Mouse (Mus musculus) adrenal gland (tissue): Measurements from ENCODE around the gene Rpl28.
"Not testable (repeated sequence)": the region's sequence is repeated elsewhere in the genome, so short reads cannot be mapped to it uniquely, and the experiment has no call there.

Experiments
- intact Hi-C: fragments of 180-260 bp; cut with DNase I; formaldehyde crosslinking; loops from one replicate; pipeline ENCODE4 v1.15.1; 2025

Gene Rpl28

GRCm38 (mm10) chr7:4782130-4782529 lies 10.5 kb upstream of the Rpl28 start:
- intact Hi-C loops, result no loop called here

GRCm38 (mm10) chr7:4782759-4783158 lies 9.9 kb upstream of the Rpl28 start, which contains the start of the genes Il11 and Tmem190:
TSS of gene Il11 (minus strand) at chr7:4782859.
TSS of gene Tmem190 (plus strand) at chr7:4782937.
- intact Hi-C loops, result no loop called here

DNA sequence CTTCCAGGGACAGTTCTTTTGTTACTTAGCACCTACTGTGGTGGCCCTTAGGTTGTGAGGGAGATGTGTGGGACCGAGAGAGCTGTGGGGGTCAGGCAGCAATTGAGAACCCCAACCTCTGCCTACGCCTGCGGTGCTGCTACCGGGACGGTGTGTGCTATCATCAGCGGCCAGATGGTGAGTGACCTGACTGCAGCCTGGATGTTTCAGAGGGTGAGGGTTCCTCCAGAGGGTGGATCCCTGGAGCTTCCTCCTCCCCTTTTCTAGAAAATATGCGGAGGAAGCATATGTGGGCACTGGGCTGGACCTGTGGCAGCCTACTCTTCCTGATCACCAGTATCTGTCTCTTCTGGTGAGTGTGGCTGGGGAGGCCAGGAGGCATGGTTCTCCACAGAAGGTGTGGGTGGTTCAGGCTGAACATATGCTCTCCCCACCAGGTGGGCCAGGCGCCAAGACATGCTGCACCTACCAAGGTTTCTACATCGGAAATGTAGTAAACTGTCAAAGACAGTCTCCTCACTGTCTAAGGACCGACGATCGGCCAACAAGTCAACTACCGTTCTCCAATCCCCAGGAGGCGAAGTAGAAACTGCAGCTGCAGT lies 8.9 kb upstream of the Rpl28 start:
- intact Hi-C loops, result no loop called here

- intact Hi-C loops, result loop anchor here (5.0 kb wide), 2 partner anchors 46 to 231 kb away; partner anchors contain the start of gene Kmt5c
These were observed 3.9 kb upstream of the Rpl28 start for GRCm38 (mm10) chr7:4788499-4789435.

DNA sequence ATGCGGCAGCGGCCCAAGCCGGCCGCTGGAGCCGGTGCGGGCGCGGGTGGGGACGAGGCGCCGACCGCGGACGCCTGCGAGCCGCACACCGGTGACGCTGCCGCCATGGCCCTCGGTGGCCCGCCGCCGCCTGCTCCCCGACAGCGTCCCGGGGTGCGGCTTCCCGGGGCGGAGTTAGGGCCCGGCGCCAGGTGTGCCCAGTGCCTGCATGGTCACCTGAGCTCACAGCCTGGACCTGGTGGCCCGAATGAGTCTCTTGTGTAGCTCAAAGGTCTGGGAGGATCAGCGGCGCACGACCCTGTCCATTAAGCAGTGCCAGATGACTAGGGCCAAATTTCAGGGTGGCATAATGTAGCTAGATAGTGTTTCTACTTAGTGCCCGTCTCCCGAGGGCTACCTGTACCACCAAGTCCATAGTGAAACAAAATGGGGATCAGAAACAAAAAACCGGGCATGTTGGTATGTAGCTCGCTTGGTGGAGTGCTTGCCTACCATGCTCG lies 3.2 kb upstream of the Rpl28 start, which contains the start of gene Tmem238:
Gene Tmem238, minus strand, starts transcription at position 221 of the 500 bp plus-strand sequence.
- intact Hi-C loops, result loop anchor here (5.0 kb wide), 2 partner anchors 47 to 232 kb away; partner anchors contain the start of gene Kmt5c

- intact Hi-C loops, result loop anchor here (5.0 to 10.0 kb wide), 2 partner anchors 81 to 168 kb away; no protein-coding TSS in a partner anchor
These were observed 574 bp downstream of the Rpl28 start for GRCm38 (mm10) chr7:4793248-4793647.

GRCm38 (mm10) chr7:4793674-4794073 lies 1.0 kb downstream of the Rpl28 start:
- intact Hi-C loops, result loop anchor here (5.0 to 10.0 kb wide), 2 partner anchors 81 to 169 kb away; no protein-coding TSS in a partner anchor

DNA sequence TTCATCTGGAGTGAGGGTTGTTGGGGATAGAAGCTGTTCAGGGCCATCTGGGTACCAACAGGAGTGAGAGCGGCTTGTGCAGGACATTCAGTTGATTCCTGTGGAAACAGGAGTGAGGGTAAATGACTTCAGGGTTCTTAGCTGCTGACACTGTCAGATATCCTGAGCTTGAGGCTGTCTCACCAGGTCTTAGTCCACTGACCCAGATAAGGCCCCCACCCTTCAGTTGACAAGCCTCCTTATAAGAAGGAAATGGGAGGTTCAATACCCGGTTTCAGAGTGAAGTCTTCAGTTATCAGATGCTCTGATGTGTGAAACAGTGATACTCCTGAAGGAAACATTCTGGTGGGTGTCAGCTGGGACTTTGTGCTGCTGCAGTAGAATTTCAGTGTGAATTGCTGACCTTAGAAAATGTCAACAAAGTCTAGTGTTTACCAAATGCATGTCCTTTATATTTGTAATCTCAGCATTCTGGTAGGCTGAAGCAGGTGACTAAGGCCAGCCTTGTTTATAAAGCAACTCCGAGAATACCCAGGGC lies 2.0 kb downstream of the Rpl28 start:
- intact Hi-C loops, result loop anchor here (5.0 to 10.0 kb wide), 2 partner anchors 82 to 170 kb away; no protein-coding TSS in a partner anchor

DNA sequence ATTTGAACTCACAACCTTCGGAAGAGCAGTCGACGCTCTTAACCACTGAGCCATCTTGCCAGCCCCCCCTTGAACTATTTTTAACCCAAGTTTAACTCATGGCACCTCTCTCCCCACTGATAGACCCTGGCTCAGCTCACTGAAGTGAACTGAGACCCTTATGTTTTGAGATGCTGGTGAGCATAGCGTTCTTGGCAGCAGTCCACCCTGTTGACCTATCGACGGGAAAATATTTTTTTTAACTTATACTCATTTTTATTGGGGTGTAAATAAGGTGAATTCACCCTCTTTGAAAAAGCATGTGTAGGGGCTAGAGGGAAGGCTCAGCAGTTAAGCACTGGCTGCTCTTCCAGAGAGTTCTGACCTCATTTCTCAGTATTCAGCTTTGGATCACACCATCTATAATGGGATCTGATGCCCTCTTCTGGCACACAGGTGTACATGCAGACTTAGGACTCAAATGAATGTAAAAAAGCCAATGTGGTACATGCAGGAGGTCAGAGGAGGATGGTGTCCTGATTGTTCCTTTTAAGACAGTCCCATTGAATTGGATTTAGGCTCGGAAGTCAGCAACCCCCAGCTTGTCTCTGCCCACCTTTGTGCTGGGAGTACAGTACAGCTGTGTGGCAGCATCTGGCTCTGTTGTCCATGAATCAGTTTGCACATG lies 3.2 kb downstream of the Rpl28 start:
- intact Hi-C loops, result loop anchor here (10.0 kb wide), 1 partner anchor 171 kb away; no protein-coding TSS in a partner anchor

DNA sequence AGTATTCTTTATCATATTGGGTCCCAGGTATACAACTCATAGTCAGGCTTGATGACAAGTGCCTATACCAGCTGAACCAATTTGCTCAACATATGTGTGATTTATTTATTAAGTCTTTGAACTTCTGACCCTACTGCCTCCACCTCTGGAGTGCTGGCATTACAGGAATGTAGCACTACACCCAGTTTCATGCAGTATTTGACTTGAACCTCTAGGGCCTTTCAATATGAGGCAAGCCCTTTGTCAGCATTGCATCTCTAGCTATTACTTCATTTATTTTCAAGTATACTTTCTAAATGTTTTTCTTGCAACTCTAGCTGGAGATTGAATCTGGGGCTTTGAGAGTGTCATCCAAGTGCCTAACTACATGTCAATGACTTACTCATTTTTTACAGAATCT lies 9.6 kb downstream of the Rpl28 start:
- intact Hi-C loops, result no loop called here

DNA sequence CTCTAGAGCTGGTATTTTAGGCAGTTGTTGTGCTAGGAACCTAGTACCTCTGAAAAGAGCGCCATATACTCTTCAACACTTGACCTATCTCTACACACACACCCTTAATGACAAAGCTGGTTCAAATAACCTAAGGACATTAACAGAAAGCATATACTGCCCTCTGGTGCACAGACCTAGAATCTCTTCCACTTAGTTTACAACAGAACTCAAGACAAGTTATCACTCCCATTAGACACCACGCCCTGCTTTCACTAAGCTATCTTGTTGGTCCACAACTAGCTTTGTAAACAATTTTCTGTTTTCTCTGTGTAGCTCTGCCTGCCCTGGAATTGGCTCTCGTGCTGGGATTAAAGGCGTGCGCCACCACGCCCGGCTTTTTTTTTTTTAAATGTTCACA lies 14.0 kb downstream of the Rpl28 start:
- intact Hi-C loops, result loop anchor here (2.0 kb wide), 1 partner anchor 250 kb away; no protein-coding TSS in a partner anchor

DNA sequence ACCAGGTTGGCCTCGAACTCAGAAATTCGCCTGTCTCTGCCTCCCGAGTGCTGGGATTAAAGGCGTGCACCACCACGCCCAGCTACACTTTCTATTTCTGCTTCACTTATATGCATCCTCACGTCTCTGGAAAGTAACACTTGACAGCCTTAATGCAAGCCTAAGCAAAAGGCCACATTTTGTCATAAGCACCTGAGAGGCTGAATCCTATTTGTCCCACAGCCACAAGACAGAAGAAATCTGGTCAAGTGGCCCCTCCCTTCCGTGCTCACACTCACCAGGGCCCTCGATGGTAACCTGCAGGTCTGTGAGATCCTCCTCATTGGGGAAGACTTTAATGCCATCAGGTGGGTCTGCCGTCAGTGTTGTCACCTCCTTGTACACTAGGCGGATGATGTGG lies 18.5 kb downstream of the Rpl28 start:
- intact Hi-C loops, result loop anchor here (2.0 kb wide), 1 partner anchor 128 kb away; no protein-coding TSS in a partner anchor

DNA sequence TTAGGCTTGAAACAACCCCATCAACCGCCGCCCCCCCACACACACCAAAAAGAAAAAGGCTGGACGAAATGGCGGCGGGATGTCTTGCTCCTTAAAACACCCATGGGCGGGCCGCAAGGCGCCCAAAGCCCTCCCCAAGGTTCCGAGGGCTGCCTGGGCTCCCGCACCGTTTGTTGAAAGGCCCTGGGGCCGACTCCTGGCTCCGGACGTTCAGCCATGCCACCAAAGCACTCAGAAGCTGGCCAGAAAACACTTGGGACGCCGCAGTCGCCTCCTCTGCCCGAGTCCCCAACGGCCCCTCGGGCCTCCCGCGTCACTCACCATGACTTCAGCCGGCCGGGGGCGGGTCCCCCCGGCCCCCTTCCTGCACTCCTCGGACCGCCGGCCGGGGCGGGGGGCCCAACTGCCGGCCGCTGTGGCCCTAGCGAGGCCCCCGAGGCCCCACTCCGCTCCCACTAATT lies 19.2 kb downstream of the Rpl28 start:
- intact Hi-C loops, result loop anchor here (2.0 kb wide), 1 partner anchor 127 kb away; no protein-coding TSS in a partner anchor

DNA sequence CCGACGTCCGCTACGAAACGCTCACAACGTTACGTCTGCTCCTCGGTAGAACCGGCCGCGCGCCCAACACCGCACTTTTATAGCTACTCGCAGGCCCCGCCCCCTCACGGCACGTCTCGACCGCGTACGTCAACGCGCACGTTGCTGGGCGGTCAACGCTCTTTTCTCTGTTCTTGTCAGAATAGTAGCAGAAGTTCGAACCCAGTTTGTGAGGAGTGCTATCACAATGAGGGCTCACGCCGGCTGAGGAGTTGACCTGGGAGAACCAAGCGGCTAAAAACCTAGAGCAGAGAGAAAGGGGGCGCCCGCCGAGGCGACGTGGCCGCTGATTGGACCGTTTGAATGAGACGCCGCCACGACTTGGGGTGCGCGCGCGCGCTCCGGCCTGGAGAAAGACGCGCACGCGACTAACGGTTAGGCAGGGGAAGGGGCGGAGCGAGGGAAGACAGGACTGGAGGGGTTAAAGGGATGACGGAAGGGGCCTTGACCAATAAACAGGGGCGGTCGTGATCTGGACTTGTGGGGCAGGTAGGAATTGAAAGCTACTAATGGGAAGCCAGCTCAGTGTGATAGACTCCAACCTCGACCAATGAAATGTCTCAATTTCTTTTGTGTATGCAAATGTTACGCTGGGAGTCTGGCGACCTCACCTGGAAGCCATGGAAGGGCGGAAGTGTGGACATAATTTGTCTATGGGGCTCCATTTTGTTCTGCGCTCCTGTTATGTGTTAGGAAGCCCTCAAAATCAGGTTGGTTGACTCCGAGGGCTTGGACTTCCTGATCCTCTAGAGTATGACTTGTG lies 19.8 kb downstream of the Rpl28 start, which contains the start of gene Ube2s:
Gene Ube2s, minus strand, starts transcription at position 288 of the 802 bp plus-strand sequence.
- intact Hi-C loops, result no loop called here

DNA sequence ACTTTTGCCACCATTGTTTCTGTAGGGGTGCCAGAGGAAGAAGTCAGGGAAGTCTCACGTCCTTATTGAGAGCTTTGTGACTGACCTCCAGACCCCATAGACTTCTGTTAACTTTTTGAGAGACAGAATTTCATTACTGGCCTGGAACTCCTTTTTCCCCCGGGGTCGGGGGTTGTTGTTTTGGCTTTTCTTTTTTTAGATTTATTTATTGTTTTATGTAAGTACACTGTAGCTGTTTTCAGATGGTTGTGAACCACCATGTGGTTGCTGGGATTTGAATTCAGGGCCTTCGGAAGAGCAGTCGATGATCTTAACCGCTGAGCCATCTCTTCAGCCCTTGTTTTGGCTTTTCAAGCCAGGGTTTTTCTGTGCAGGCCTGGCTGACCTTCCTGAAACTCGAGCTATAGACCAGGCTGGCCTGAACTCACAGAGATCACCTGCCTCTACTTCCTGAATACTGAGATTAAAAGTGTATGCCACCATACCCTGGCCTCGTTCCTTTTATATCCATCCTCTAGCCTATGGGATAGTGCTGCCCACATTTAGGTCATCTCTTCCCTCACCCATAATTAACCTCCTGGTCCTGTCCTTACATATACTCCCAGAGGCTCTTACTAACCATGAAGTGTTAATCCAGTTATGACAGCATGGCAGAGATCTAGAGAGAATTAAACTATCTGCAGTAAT lies 20.6 kb downstream of the Rpl28 start:
- intact Hi-C loops, result no loop called here

GRCm38 (mm10) chr7:4816559-4816958 lies 23.9 kb downstream of the Rpl28 start:
- intact Hi-C loops, result loop anchor here (5.0 kb wide), 1 partner anchor 36 kb away; no protein-coding TSS in a partner anchor

GRCm38 (mm10) chr7:4820925-4821324 lies 28.3 kb downstream of the Rpl28 start:
- intact Hi-C loops, result not testable (repeated sequence)

GRCm38 (mm10) chr7:4821690-4822089 lies 29.0 kb downstream of the Rpl28 start:
- intact Hi-C loops, result no loop called here
